Mouse (Mus musculus) liver, postnatal 0 days (tissue): ENCODE measurements around the gene Atxn1l.

ENCODE experiments used
- CTCF ChIP-seq: sonication (generic); IDR thresholded peaks from 2 replicates; pipeline ENCODE4 v1.5.1; 2016; ENCODE audit warnings: antibody characterized with exemption, low read depth
- EP300 ChIP-seq: IDR thresholded peaks from 2 replicates; pipeline ENCODE4 v1.6.1; 2016; ENCODE audit warnings: antibody characterized with exemption, low read depth, mild to moderate bottlenecking

DNA sequence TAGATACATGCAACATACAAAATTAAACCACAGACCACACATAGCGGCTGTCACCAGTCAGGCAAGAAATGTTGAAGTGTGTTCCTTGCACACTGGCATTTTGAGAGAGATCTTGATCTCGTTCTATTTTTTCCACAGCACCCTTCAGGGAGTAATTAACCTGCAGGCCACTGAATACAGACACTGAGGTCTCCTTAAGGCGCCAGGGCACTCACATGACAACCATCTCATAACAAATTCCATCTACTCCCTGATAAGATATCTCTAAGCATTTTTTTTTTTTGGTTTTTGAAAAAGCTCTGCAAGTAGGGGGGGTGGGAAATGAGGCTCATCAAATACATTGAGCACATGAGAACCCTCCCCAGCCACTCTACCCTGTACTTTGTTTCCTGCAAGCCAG lies 19.3 kb upstream of the Atxn1l start:
- TF ChIP-seq EP300: no peak
- no peak for TF ChIP-seq CTCF
